ENCODE assay signal across 9 mouse cellular contexts in the genomic region with DNA sequence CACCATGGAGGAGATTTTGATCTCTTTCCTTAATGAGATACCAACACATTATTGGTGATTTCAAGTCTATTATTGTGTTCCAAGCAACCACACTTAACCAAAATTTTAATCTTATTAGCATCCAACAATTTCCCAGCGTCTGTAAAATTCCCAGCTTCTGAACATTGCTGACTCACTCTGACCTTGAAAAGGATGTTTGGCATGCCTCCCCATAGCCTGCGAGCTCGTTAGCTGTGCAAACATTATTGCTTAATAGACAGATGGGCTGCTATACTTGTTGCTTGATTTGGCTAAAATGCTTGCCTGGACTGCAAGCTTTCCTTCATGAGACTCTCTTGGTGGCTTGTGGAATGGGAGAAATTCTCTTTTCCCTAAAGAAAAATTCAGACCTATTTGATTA. TPM values are rescaled to one million over a fixed set of nuclear protein-coding genes. Genes with fewer than 3 reads are reported as not detected.
DNase-seq lines count a peak whose midpoint lies in the region; ATAC-seq and TF ChIP-seq lines count a peak whose summit lies in the region.
"Had no signal": no experiment of that assay in that cellular context is flagged by ENCODE, and none has a peak within 500 bp of the region (broad histone marks: within the 10 kb centered on the region; RNA-seq: fewer than 3 reads in every experiment).

No protein-coding gene starts in this region.

- H3K4me2 ChIP-seq in lung, postnatal 0 days (replicated peaks; ENCODE audit: low read depth, low read length) = no peak overlapping the region

- H3K4me1 ChIP-seq in lung, postnatal 0 days (ENCODE audit: insufficient read depth, low read depth, low read length) = no peaks in the 10 kb centered on the region
- H3K4me1 ChIP-seq: limb, embryonic 10.5 days had no signal

- peak; percentile 67 for ATAC-seq in lung, postnatal 0 days
- no peak for ATAC-seq in granulocyte monocyte progenitor cell, adult 5-6 weeks (replicated peaks; ENCODE audit: poor library complexity, severe bottlenecking)

- H3K9me3 ChIP-seq in lung, postnatal 0 days (ENCODE audit: low read length) = no peaks in the 10 kb centered on the region
- H3K9me3 ChIP-seq: limb, embryonic 10.5 days had no signal

- peak; percentile 80 for TF ChIP-seq EP300 in lung, postnatal 0 days (IDR thresholded peaks at IDR 0.05)

- no peaks in the 10 kb centered on the region for H3K27me3 ChIP-seq in lung, postnatal 0 days (replicated peaks; ENCODE audit: insufficient read depth, low read length)

- H3K9ac ChIP-seq in lung, postnatal 0 days (replicated peaks; ENCODE audit: low read depth) = no peak overlapping the region

- no peak for TF ChIP-seq CTCF in lung, postnatal 0 days (IDR thresholded peaks at IDR 0.05)

- 26% methylated on average over 3 of the region's 3 CpGs for WGBS in lung, postnatal 0 days

- H3K36me3 ChIP-seq in lung, postnatal 0 days (ENCODE audit: insufficient read depth, low read length) = no peaks in the 10 kb centered on the region
- H3K36me3 ChIP-seq: limb, embryonic 10.5 days had no signal

- peak; percentile 15 for DNase-seq in layer of hippocampus, adult 11-12 months (ENCODE audit: low spot score)
- DNase-seq in layer of hippocampus, postnatal 10 days (ENCODE audit: low spot score in 2 of 2) = no peak
- peak; percentile 50 for DNase-seq in adipocyte (ENCODE audit: low spot score)
- DNase-seq in gonadal fat pad, adult 2 months (ENCODE audit: low read depth) = peak; percentile 4
- DNase-seq in lung, postnatal 0 days (ENCODE audit: low spot score) = peak; percentile 68
- no peak for DNase-seq in left cerebral cortex, adult 9 months (ENCODE audit: low spot score in 2 of 2)
- DNase-seq in left cerebral cortex, postnatal 4 days = no peak

- intact Hi-C loops in left cerebral cortex, postnatal 4 days (cut with DNase I) = no loop called here

- no peak overlapping the region for H3K4me3 ChIP-seq in lung, postnatal 0 days (ENCODE audit: low read depth, low read length)
- H3K4me3 ChIP-seq: limb, embryonic 10.5 days had no signal

- H3K27ac ChIP-seq in lung, postnatal 0 days (ENCODE audit: low read length) = no peak overlapping the region
- H3K27ac ChIP-seq: limb, embryonic 10.5 days had no signal

RNA-seq across cellular contexts. Expression of gene Akr1c14, which starts 16.3 kb away (rescaled TPM):
- 1 to 10 TPM; 1.5 to 2.5 TPM for total RNA-seq in layer of hippocampus, postnatal 10 days (2021)
- 1.3 and 2.0 TPM in 2 replicates for polyA plus RNA-seq in gonadal fat pad, adult 2 months (2012; rRNA removed)
- polyA plus RNA-seq in lung, postnatal 0 days (2015; fragmentation: Nextera tagmentation; extraction: Ambion mirVana) = 62.8 and 63.7 TPM in 2 replicates
- total RNA-seq in granulocyte monocyte progenitor cell, adult 5-6 weeks (2014; fragmentation: Nextera tagmentation) = not detected in 2 replicates
- total RNA-seq in granulocyte monocyte progenitor cell, adult 5-6 weeks (2017) = not detected in 2 replicates
- total RNA-seq in left cerebral cortex, postnatal 4 days (2021) = under 1 TPM; 0.68 TPM

Comparison
In these comparisons a context has a peak if more than half of its experiments do, and no peak if none do; other contexts are left out.
1. DNase-seq: peak in layer of hippocampus, adult 11-12 months (single experiment), adipocyte (single experiment), gonadal fat pad, adult 2 months (single experiment) and lung, postnatal 0 days (single experiment); none in layer of hippocampus, postnatal 10 days (0 of 2), left cerebral cortex, adult 9 months (0 of 2) and left cerebral cortex, postnatal 4 days (single experiment).